Mouse (Mus musculus): ENCODE data around the gene Gm20388.

GRCm38 (mm10) chr8:122389357-122389756 lies 2478.7 kb downstream of the Gm20388 start:
- TF ChIP-seq CTCF (IDR thresholded peaks at IDR 0.05; ENCODE audit: control insufficient read depth, insufficient read depth, low read length), result no peak
- no peak for TF ChIP-seq POLR2A (IDR thresholded peaks at IDR 0.05; ENCODE audit: borderline replicate concordance, control insufficient read depth, low read depth, low read length)

All from bone marrow, adult 2 months (tissue).